ENCODE assay signal across 18 mouse cellular contexts in genomic region chr2:155400276-155400675, GRCm38 (mm10). TPM values are rescaled to one million over a fixed set of nuclear protein-coding genes. Genes with fewer than 3 reads are reported as not detected.
DNase-seq lines count a peak whose midpoint lies in the region; ATAC-seq and TF ChIP-seq lines count a peak whose summit lies in the region.
"Had no signal": no experiment of that assay in that cellular context is flagged by ENCODE, and none has a peak within 500 bp of the region (broad histone marks: within the 10 kb centered on the region; RNA-seq: fewer than 3 reads in every experiment).

No protein-coding gene starts in this region.

- peak overlapping the region; percentile 62 for H3K27ac ChIP-seq in gastrocnemius, adult 2 months
- H3K27ac ChIP-seq in stomach, postnatal 0 days (replicated peaks) = no peak overlapping the region
- H3K27ac ChIP-seq: embryonic facial prominence, embryonic 12.5 days; forebrain, embryonic 15.5 days; heart, embryonic 10.5 days; hindbrain, postnatal 0 days; midbrain, embryonic 13.5 days had no signal

- H3K4me2 ChIP-seq in stomach, postnatal 0 days (replicated peaks; ENCODE audit: low read depth) = no peak overlapping the region
- H3K4me2 ChIP-seq: embryonic facial prominence, embryonic 12.5 days; forebrain, embryonic 15.5 days; liver, embryonic 11.5 days; midbrain, embryonic 13.5 days had no signal

- TF ChIP-seq CTCF in gastrocnemius, adult 2 months (IDR thresholded peaks at IDR 0.05) = no peak
- no peak for TF ChIP-seq CTCF in stomach, postnatal 0 days (IDR thresholded peaks at IDR 0.05; ENCODE audit: low read depth)

- no peaks in the 10 kb centered on the region for H3K4me1 ChIP-seq in stomach, postnatal 0 days (replicated peaks; ENCODE audit: control insufficient read depth, insufficient read depth)
- H3K4me1 ChIP-seq: embryonic facial prominence, embryonic 12.5 days; forebrain, embryonic 15.5 days; heart, embryonic 10.5 days; midbrain, embryonic 13.5 days had no signal

- H3K36me3 ChIP-seq in stomach, postnatal 0 days (ENCODE audit: control insufficient read depth, insufficient read depth, low read length) = peaks cover 6% of the 10 kb centered on the region; the same call in 1 of the 2 replicates

- ATAC-seq in megakaryocyte-erythroid progenitor cell, adult 5-6 weeks (replicated peaks; ENCODE audit: low FRiP score, low TSS enrichment, poor library complexity, severe bottlenecking) = peak; percentile 70
- ATAC-seq in stomach, postnatal 0 days (ENCODE audit: low FRiP score, low TSS enrichment) = no peak
- ATAC-seq: forebrain, embryonic 15.5 days; hindbrain, postnatal 0 days; midbrain, embryonic 13.5 days had no signal

- TF ChIP-seq EP300 in stomach, postnatal 0 days (optimal IDR thresholded peaks at IDR 0.05) = no peak

- no peak overlapping the region for H3K9ac ChIP-seq in stomach, postnatal 0 days (ENCODE audit: low read length)
- H3K9ac ChIP-seq: embryonic facial prominence, embryonic 12.5 days; forebrain, embryonic 15.5 days; midbrain, embryonic 13.5 days had no signal

- H3K4me3 ChIP-seq in gastrocnemius, adult 2 months = no peak overlapping the region
- no peak overlapping the region for H3K4me3 ChIP-seq in stomach, postnatal 0 days (ENCODE audit: low read depth, low read length)
- H3K4me3 ChIP-seq: embryonic facial prominence, embryonic 12.5 days; forebrain, embryonic 15.5 days; heart, embryonic 10.5 days; midbrain, embryonic 13.5 days had no signal

- H3K27me3 ChIP-seq in stomach, postnatal 0 days (ENCODE audit: control insufficient read depth, insufficient read depth, low read length) = no peaks in the 10 kb centered on the region
- H3K27me3 ChIP-seq: embryonic facial prominence, embryonic 12.5 days; forebrain, embryonic 15.5 days; midbrain, embryonic 13.5 days had no signal

- intact Hi-C loops in gastrocnemius, adult 2 months (cut with DNase I) = no loop called here
- intact Hi-C loops in left cerebral cortex, postnatal 4 days (cut with DNase I) = no loop called here

- DNase-seq in gastrocnemius, adult 2 months = no peak
- no peak for DNase-seq in gastrocnemius, postnatal 10 days
- peak; percentile 55 for DNase-seq in left cerebral cortex, postnatal 4 days
- DNase-seq in left cerebral cortex, adult 11 months (ENCODE audit: low spot score) = no peak
- peak; percentile 48 for DNase-seq in cerebellum, adult 8-10 months
- no peak for DNase-seq in stomach, postnatal 0 days (ENCODE audit: low spot score)
- DNase-seq in gastrocnemius, postnatal 4 days (ENCODE audit: low spot score in 2 of 2) = no peak
- DNase-seq: B cell, adult 2 months; kidney, adult 2 months; lung, adult 2 months; lung, postnatal 4 days had no signal

- H3K9me3 ChIP-seq in stomach, postnatal 0 days (ENCODE audit: control insufficient read depth, low read length) = no peaks in the 10 kb centered on the region
- H3K9me3 ChIP-seq: embryonic facial prominence, embryonic 12.5 days; forebrain, embryonic 15.5 days; heart, embryonic 10.5 days; midbrain, embryonic 13.5 days had no signal

RNA-seq across cellular contexts. Expression of gene Trp53inp2, which starts 19.4 kb away (rescaled TPM):
- 100 to 1,000 TPM; 334 to 391 TPM for total RNA-seq in gastrocnemius, adult 2 months (2021)
- 100 to 1,000 TPM; 215 to 242 TPM for total RNA-seq in gastrocnemius, postnatal 10 days (2021)
- total RNA-seq in left cerebral cortex, postnatal 4 days (2021) = 100 to 1,000 TPM; 155 to 158 TPM
- 1.9 and 2.8 TPM in 2 replicates for total RNA-seq in megakaryocyte-erythroid progenitor cell, adult 5-6 weeks (2014; fragmentation: Nextera tagmentation)
- 3.7 and 4.7 TPM in 2 replicates for total RNA-seq in megakaryocyte-erythroid progenitor cell, adult 5-6 weeks (2017)
- polyA plus RNA-seq in stomach, postnatal 0 days (2015; fragmentation: Nextera tagmentation; extraction: Ambion mirVana) = 29.4 and 37.1 TPM in 2 replicates
- 100 to 1,000 TPM; 159 to 202 TPM for total RNA-seq in gastrocnemius, postnatal 4 days (2021)

RNA-seq across cellular contexts. Expression of gene Pigu, which starts 43.0 kb away (rescaled TPM):
- 10 to 100 TPM; 23.8 to 24.7 TPM for total RNA-seq in gastrocnemius, adult 2 months (2021)
- total RNA-seq in gastrocnemius, postnatal 10 days (2021) = 10 to 100 TPM; 27.1 to 27.5 TPM
- total RNA-seq in left cerebral cortex, postnatal 4 days (2021) = 10 to 100 TPM; 34.6 to 38.6 TPM
- total RNA-seq in megakaryocyte-erythroid progenitor cell, adult 5-6 weeks (2014; fragmentation: Nextera tagmentation) = 50.9 and 66.4 TPM in 2 replicates
- total RNA-seq in megakaryocyte-erythroid progenitor cell, adult 5-6 weeks (2017) = 36.8 and 63.2 TPM in 2 replicates
- 36.1 and 40.0 TPM in 2 replicates for polyA plus RNA-seq in stomach, postnatal 0 days (2015; fragmentation: Nextera tagmentation; extraction: Ambion mirVana)
- 10 to 100 TPM; 28.6 to 29.4 TPM for total RNA-seq in gastrocnemius, postnatal 4 days (2021)

Comparison
In these comparisons a context has a peak if more than half of its experiments do, and no peak if none do; other contexts are left out.
1. DNase-seq: peak in left cerebral cortex, postnatal 4 days (single experiment) and cerebellum, adult 8-10 months (single experiment); none in gastrocnemius, adult 2 months (single experiment), gastrocnemius, postnatal 10 days (single experiment), left cerebral cortex, adult 11 months (single experiment), stomach, postnatal 0 days (single experiment) and gastrocnemius, postnatal 4 days (0 of 2).
2. RNA of gene Trp53inp2, which starts 19.4 kb away (total RNA-seq): 334 to 391 TPM in gastrocnemius, adult 2 months, 215 to 242 TPM in gastrocnemius, postnatal 10 days, 159 to 202 TPM in gastrocnemius, postnatal 4 days and 155 to 158 TPM in left cerebral cortex, postnatal 4 days; 1.9 to 4.7 TPM in megakaryocyte-erythroid progenitor cell, adult 5-6 weeks; every median in the first group is over 10 times any median in the second.